Mouse (Mus musculus): ENCODE measurements around the gene Snip1.

DNA sequence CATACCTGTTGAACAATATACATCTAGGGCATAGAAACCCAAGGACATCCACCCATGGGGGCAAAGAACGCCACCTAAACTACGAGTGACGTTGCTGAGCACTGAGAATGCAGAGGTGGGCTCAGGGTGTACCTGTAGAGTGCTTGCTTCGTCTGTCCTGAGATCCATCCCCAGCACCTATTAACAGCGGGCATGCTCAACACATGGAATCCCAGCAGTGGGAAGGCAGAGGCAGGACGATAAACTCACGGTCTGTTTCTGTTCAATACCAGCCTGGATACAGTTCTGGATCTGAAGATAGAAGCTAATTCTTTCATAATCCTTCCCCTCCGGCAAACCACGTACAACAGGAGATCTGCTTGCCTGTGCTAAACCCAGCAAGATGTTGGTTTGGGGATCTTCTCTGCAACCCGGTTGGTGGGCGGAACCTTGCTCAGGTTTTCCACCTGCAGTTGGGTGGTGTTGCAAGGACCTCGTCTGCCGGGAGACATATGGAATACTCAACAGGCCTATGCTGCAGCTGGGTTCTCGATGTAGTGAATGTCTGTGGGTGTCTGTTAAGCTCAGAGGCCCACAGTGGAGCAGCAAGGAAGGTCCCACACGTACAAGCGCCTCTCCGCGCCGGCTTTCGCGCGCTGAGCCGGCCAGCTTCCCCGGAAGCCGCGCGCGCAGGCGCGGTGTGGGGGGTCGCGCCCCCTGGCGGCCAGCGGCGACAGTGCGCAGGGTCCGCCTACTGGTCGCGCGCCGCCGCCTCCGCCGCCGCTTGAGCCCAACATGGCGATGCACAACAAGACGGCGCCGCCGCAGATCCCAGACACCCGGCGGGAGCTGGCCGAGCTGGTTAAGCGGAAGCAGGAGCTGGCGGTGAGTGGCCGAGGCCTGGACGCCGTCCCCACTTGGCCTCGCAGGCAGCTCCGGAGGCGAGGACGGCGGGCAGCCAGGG is 18.2 kb downstream of the Snip1 start, which contains the start of gene Meaf6:
- TF ChIP-seq GATA1 (IDR thresholded peaks at IDR 0.05; ENCODE audit: borderline replicate concordance, low read length) (no peak), CTCF (IDR thresholded peaks at IDR 0.05; ENCODE audit: low read depth, low read length) (peak; percentile 89)

Data from G1E (cell line).